Mouse (Mus musculus) left cerebral cortex, adult 2 months (tissue): ENCODE measurements at regions not wholly inside any gene's neighbourhood (a gene's known extent, or its start where the extent isn't known, plus 50 kb on each side); places are given as distances from the start of the nearest gene placed in this dataset.

Experiments used
- DNase-seq, 2 experiments: peaks; one replicate each; pipeline ENCODE4 v3.0.0; 2021 to 2022; ENCODE audit warnings: low spot score in 2 of 2, mixed read lengths in 1 of 2; ENCODE audit errors: extremely low spot score in 1 of 2
- H3K27ac ChIP-seq: fragments of 200-600 bp; 2 replicates; pipeline ENCODE4 v1.8.1; 2022
- H3K4me3 ChIP-seq: fragments of 200-600 bp; 2 replicates; pipeline ENCODE4 v1.8.1; 2022
- CTCF ChIP-seq: fragments of 200-600 bp; IDR thresholded peaks from 2 replicates; pipeline ENCODE4 v1.8.1; 2022; ENCODE audit warnings: antibody characterized with exemption, mild to moderate bottlenecking, moderate library complexity
- intact Hi-C: fragments of 180-260 bp; cut with DNase I; formaldehyde crosslinking; loops from one replicate; pipeline ENCODE4 v1.15.1; 2025

DNA sequence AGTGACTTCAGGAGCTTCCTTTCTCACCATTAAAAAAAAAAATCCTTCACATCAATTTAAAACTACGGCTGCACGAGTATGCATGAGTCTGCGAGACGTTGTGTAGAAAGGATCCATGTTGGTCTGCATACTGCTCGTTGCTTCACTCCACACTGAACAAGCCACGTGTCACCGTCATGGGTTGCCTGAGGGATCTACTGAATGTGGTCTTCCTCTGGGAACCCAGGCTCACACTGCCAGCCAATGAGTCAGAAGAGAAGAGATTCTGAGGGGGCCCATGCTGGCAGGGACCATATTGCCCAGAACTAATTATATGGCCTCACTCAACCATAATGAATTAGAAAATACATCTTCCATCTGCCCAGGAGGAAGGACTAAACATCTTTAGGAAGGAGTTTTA, 124.6 kb downstream of the Nhlrc3 start:
- no peak for TF ChIP-seq CTCF
- intact Hi-C loops, result no loop called here
- Histone ChIP-seq H3K27ac (no peak overlapping the region), H3K4me3 (no peak overlapping the region)
- no peak for DNase-seq

GRCm38 (mm10) chr3:53334051-53334450, 129.1 kb downstream of the Nhlrc3 start:
- Histone ChIP-seq H3K4me3 (no peak overlapping the region), H3K27ac (no peak overlapping the region)
- no peak for DNase-seq
- intact Hi-C loops, result loop anchor here (5.0 kb wide), 1 partner anchor 108 kb away; no protein-coding TSS in a partner anchor
- no peak for TF ChIP-seq CTCF

- peak; percentile 56 for TF ChIP-seq CTCF
- Histone ChIP-seq H3K27ac (no peak overlapping the region), H3K4me3 (no peak overlapping the region)
- intact Hi-C loops, result no loop called here
- no peak for DNase-seq
Observed at GRCm38 (mm10) chr3:53329528-53329927, 133.6 kb downstream of the Nhlrc3 start.

GRCm38 (mm10) chr3:53327424-53327823, 135.7 kb downstream of the Nhlrc3 start:
- intact Hi-C loops, result no loop called here
- no peak overlapping the region for H3K27ac ChIP-seq
- TF ChIP-seq CTCF, result no peak
- DNase-seq, result no peak
- no peak overlapping the region for H3K4me3 ChIP-seq

GRCm38 (mm10) chr3:53326967-53327366, 136.2 kb downstream of the Nhlrc3 start:
- TF ChIP-seq CTCF, result no peak
- Histone ChIP-seq H3K4me3 (no peak overlapping the region), H3K27ac (no peak overlapping the region)
- intact Hi-C loops, result no loop called here
- no peak for DNase-seq

- TF ChIP-seq CTCF, result no peak
- H3K4me3 ChIP-seq, result no peak overlapping the region
- no peak overlapping the region for H3K27ac ChIP-seq
- DNase-seq, result no peak
- intact Hi-C loops, result no loop called here
Observed at GRCm38 (mm10) chr3:53325080-53325479, 138.1 kb downstream of the Nhlrc3 start.

- intact Hi-C loops, result no loop called here
- DNase-seq, result no peak
- H3K27ac ChIP-seq, result no peak overlapping the region
- no peak for TF ChIP-seq CTCF
- no peak overlapping the region for H3K4me3 ChIP-seq
Observed at GRCm38 (mm10) chr3:53324386-53324785, 138.7 kb downstream of the Nhlrc3 start.

DNA sequence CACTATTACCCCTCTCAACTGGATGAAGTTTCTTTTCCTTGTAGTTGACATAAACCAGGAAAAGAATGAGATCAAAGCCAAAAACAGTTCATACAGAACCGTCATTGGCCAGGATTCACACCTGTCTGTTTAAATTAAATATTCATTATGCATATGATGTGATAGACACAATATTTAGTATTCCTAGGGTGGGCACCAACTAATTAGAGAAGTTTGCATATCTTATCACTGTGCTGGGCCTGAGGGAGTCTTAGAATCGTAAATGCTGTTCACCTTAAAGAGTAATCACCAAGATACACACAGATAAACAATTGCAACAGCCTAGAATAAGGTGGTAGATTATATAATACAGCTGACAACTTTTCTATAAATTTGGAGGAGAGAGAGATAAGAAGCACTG, 147.7 kb downstream of the Nhlrc3 start:
- no peak for TF ChIP-seq CTCF
- DNase-seq, result no peak

More for the DNA sequence above, 147.7 kb downstream of the Nhlrc3 start:
- H3K4me3 ChIP-seq, result no peak overlapping the region
- intact Hi-C loops, result no loop called here
- H3K27ac ChIP-seq, result no peak overlapping the region
